Mouse (Mus musculus) 3T3-L1 (cell line): ENCODE results near the gene 3830417A13Rik.

Experiments
- DNase-seq: peaks from one replicate; pipeline ENCODE4 v3.0.0-alpha.2; 2015; ENCODE audit warnings: low read depth, low spot score

The 3830417A13Rik gene

GRCm38 (mm10) chrX:64173248-64173647 lies at the start of gene 3830417A13Rik:
Gene 3830417A13Rik (plus strand): TSS chrX:64173548.
- DNase-seq: no peak

- DNase-seq: no peak
Measured at GRCm38 (mm10) chrX:64152098-64152497, 21.2 kb upstream of the 3830417A13Rik start, which contains the start of gene Gm6760. Gene Gm6760 (minus strand): TSS chrX:64152198.

- no peak for DNase-seq
Measured at GRCm38 (mm10) chrX:64181246-64181645, 7.9 kb downstream of the 3830417A13Rik start.
